Mouse (Mus musculus) kidney, postnatal 0 days (tissue): ENCODE data around the gene Ift74. TPM values are rescaled to one million over a fixed set of nuclear protein-coding genes. Genes with fewer than 3 reads are reported as not detected.
A peak's percentile ranks its signal among the peaks of the same experiment; 100 is the strongest.

Experiments
- ATAC-seq: fragments of 200-750 bp; cut with Nextera tagmentation; replicated peaks from 2 replicates; pipeline ENCODE4 v1.8.0; 2017; ENCODE audit warnings: low read depth, moderate number of reproducible peaks, moderate TSS enrichment, moderate library complexity; ENCODE audit not compliant: low FRiP score
- DNase-seq: peaks from one replicate; pipeline ENCODE4 v3.0.0-alpha.2; 2016; ENCODE audit warnings: low spot score
- H3K27ac ChIP-seq: fragments of 300-500 bp; sonication (generic); 2 replicates; pipeline ENCODE4 v1.5.1; 2014; ENCODE audit warnings: mild to moderate bottlenecking
- H3K27me3 ChIP-seq: fragments of 300-500 bp; sonication (generic); 2 replicates; pipeline ENCODE4 v1.6.1; 2014; ENCODE audit warnings: low read length, mixed read lengths; ENCODE audit not compliant: insufficient read depth
- H3K36me3 ChIP-seq: fragments of 300-500 bp; sonication (generic); 2 replicates; pipeline ENCODE4 v1.6.1; 2014; ENCODE audit warnings: low read length, mixed read lengths; ENCODE audit not compliant: insufficient read depth
- H3K4me1 ChIP-seq: fragments of 300-500 bp; sonication (generic); replicated peaks from 2 replicates; pipeline ENCODE4 v1.6.1; 2014; ENCODE audit warnings: antibody characterized with exemption, low read length, mixed read lengths; ENCODE audit not compliant: insufficient read depth
- H3K4me2 ChIP-seq: fragments of 300-500 bp; sonication (generic); 2 replicates; pipeline ENCODE4 v1.6.1; 2014; ENCODE audit warnings: mild to moderate bottlenecking, low read length, moderate library complexity, mixed read lengths
- H3K4me3 ChIP-seq: fragments of 300-500 bp; sonication (generic); replicated peaks from 2 replicates; pipeline ENCODE4 v1.5.1; 2014; ENCODE audit warnings: low read depth, low read length
- H3K9ac ChIP-seq: fragments of 300-500 bp; sonication (generic); 2 replicates; pipeline ENCODE4 v1.6.1; 2014; ENCODE audit warnings: low read depth, low read length
- H3K9me3 ChIP-seq: fragments of 300-500 bp; sonication (generic); replicated peaks from 2 replicates; pipeline ENCODE4 v1.6.1; 2016; ENCODE audit warnings: low read length, inconsistent platforms, mixed read lengths
- CTCF ChIP-seq: IDR thresholded peaks from 2 replicates; pipeline ENCODE4 v1.5.1; 2016; ENCODE audit warnings: antibody characterized with exemption, low read depth, mild to moderate bottlenecking, moderate library complexity
- WGBS: fragments of 180-500 bp; shearing (Covaris S2); extraction: QIAGEN DNeasy Blood & Tissue Kit; methylation state at CpG from one replicate; pipeline ENCODE4 v1.1.7; 2014; 5-methylcytosine and 5-hydroxymethylcytosine counted together
- polyA plus RNA-seq: library from polyadenylated mRNA; unstranded; fragments of >200 nt; fragmentation: Nextera tagmentation; extraction: Ambion mirVana; gene quantifications from 2 replicates; pipeline ENCODE4 v1.2.1, GENCODE M21; 2015

Gene Ift74
- polyA plus RNA-seq, 1 experiment from 2014 or later, result 48.1 TPM

DNA sequence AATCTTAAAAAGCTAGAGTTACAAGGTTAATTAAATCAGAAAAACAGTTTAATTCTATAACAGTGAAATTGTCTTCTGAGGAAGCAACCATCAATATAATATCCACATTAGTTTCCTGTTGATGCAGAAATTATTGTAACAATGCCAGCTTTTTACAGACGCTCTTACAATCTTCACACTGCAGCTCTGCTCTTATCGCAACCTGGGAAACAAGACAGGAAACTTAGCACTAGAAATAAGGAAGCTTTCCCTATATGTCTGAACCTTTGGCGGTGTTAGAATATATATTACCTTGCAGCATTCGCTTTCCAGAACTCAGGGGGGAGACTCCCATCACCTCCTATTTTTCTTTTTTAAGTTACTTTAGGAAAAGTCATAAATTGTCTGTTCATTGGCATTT is 76.8 kb downstream of the Ift74 start:
- ATAC-seq (no peak), DNase-seq (peak; percentile 36)
- no peaks in the 10 kb centered on the region for H3K27me3 ChIP-seq
- H3K36me3 ChIP-seq, result peaks cover 11% of the 10 kb centered on the region
- no peak overlapping the region for H3K9ac ChIP-seq
- no peaks in the 10 kb centered on the region for H3K9me3 ChIP-seq
- 64% methylated on average over 4 of the region's 4 CpGs for WGBS
- H3K27ac ChIP-seq, result no peak overlapping the region
- TF ChIP-seq CTCF, result no peak
- no peak overlapping the region for H3K4me3 ChIP-seq
- no peaks in the 10 kb centered on the region for H3K4me1 ChIP-seq
- no peak overlapping the region for H3K4me2 ChIP-seq

DNA sequence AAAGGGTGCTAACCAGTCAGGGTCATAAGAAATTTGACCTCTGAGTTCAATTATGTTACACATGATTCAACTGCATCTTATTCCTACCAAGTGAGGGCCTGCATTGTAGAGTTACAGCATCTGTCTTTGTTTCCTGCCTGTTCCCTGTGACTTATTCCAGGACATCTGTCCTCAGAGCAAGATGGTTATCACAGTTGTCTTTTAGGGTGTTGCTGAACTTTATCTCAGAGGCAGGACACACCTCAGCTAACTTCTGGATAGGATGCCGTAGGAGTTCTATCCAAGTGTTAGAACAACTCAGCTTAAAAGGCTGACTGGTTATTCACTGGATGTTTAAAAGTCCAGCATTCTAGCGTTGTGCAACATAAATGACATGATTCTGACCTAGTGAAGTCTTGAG is 77.9 kb downstream of the Ift74 start:
- no peak overlapping the region for H3K4me2 ChIP-seq
- ATAC-seq (no peak), DNase-seq (peak; percentile 11)
- no peak overlapping the region for H3K4me3 ChIP-seq
- no peaks in the 10 kb centered on the region for H3K9me3 ChIP-seq
- 75% methylated on average over 2 of the region's 2 CpGs for WGBS
- no peak overlapping the region for H3K9ac ChIP-seq
- H3K4me1 ChIP-seq, result no peaks in the 10 kb centered on the region
- no peaks in the 10 kb centered on the region for H3K27me3 ChIP-seq
- TF ChIP-seq CTCF, result no peak
- H3K36me3 ChIP-seq, result peaks cover 7% of the 10 kb centered on the region
- no peak overlapping the region for H3K27ac ChIP-seq

DNA sequence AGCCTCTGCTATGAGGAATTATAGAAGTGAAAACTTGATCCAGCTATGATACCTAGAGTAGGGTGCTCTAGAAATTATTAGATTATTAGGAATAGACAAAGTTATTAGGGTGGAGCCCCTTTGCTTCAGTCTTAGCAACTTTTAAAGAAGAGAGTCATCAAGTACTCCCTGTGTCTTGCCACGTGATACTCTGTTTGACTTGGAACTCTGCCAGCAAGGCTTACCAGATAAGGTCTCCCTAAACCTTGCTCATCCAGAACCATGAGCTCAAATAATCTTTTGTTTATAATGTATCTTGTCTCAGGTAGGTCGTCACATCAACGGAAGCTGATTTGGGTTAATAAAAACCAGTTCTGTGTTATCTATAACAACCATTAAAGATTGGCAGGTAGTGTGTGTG is 82.1 kb downstream of the Ift74 start:
- no peak for TF ChIP-seq CTCF
- Histone ChIP-seq H3K27ac (no peak overlapping the region), H3K9ac (no peak overlapping the region), H3K4me3 (no peak overlapping the region), H3K36me3 (no peaks in the 10 kb centered on the region), H3K9me3 (no peaks in the 10 kb centered on the region), H3K27me3 (no peaks in the 10 kb centered on the region), H3K4me2 (no peak overlapping the region), H3K4me1 (no peaks in the 10 kb centered on the region)
- 47% methylated on average over 3 of the region's 3 CpGs for WGBS
- no peak for DNase-seq
- no peak for ATAC-seq

DNA sequence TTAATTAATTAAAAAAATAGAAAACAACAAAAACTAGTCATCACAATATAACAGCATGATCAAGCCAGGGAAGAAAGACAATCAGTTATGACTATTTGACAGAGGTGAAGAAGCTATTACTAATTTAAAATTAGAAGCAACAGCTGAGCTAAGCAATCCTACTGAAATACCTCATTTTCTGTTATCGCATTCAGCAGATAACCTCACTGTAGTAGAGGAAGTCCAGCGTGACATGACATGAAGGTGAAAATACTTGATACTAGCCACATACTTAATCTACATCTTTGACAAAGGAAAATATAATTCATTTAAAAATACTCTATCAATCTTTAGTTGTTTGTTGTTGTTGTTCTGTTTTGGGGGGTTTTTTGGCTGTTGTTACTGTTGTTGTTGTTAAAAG is 96.7 kb downstream of the Ift74 start:
- DNase-seq (no peak), ATAC-seq (no peak)
- Histone ChIP-seq H3K9me3 (no peaks in the 10 kb centered on the region), H3K27ac (no peak overlapping the region), H3K4me2 (no peak overlapping the region), H3K4me1 (no peaks in the 10 kb centered on the region), H3K4me3 (no peak overlapping the region), H3K9ac (no peak overlapping the region), H3K27me3 (no peaks in the 10 kb centered on the region), H3K36me3 (no peaks in the 10 kb centered on the region)
- no peak for TF ChIP-seq CTCF
- WGBS, result 81% methylated on average over 2 of the region's 2 CpGs

DNA sequence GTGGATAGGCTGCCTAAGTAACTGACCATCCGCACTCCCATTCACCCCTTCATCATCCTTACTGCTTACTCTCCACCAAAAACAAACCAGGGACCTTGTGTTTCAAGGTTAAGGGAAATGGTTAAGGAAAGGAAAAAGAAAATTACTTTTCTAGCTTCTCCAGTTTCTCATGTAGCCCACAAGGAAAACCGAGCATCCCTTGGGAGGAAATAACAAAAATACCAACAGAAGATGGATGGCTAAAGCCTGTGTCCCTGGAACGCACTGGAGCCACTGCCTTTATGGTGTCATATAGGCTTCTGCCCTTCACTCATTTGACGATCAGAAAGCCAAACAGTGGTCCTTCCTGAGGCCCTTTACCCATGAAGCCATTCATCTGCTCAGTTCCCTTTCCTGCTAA is 97.1 kb downstream of the Ift74 start:
- H3K9ac ChIP-seq, result no peak overlapping the region
- no peak overlapping the region for H3K27ac ChIP-seq
- WGBS, result 36% methylated on average over 4 of the region's 4 CpGs
- no peaks in the 10 kb centered on the region for H3K9me3 ChIP-seq
- H3K4me1 ChIP-seq, result no peaks in the 10 kb centered on the region
- no peak overlapping the region for H3K4me2 ChIP-seq
- H3K4me3 ChIP-seq, result no peak overlapping the region
- no peaks in the 10 kb centered on the region for H3K36me3 ChIP-seq
- no peaks in the 10 kb centered on the region for H3K27me3 ChIP-seq
- DNase-seq (peak; percentile 63), ATAC-seq (no peak)
- TF ChIP-seq CTCF, result no peak

- Histone ChIP-seq H3K36me3 (no peaks in the 10 kb centered on the region), H3K9me3 (no peaks in the 10 kb centered on the region), H3K27me3 (no peaks in the 10 kb centered on the region), H3K27ac (no peak overlapping the region), H3K4me2 (no peak overlapping the region), H3K4me1 (no peaks in the 10 kb centered on the region), H3K9ac (no peak overlapping the region), H3K4me3 (no peak overlapping the region)
- ATAC-seq (no peak), DNase-seq (no peak)
- no peak for TF ChIP-seq CTCF
Observed at GRCm38 (mm10) chr4:94713741-94714140, 99.5 kb downstream of the Ift74 start.

- WGBS, result 51% methylated on average over 6 of the region's 6 CpGs
- DNase-seq (peak; percentile 66), ATAC-seq (no peak)
- Histone ChIP-seq H3K4me1 (no peaks in the 10 kb centered on the region), H3K27me3 (no peaks in the 10 kb centered on the region), H3K4me3 (no peak overlapping the region), H3K9me3 (no peaks in the 10 kb centered on the region), H3K27ac (peak overlapping the region; percentile 6; the same call in 1 of the 2 replicates), H3K9ac (no peak overlapping the region), H3K4me2 (no peak overlapping the region), H3K36me3 (no peaks in the 10 kb centered on the region)
- TF ChIP-seq CTCF, result no peak
Observed at GRCm38 (mm10) chr4:94715166-94715565, 100.9 kb downstream of the Ift74 start.
